Mouse (Mus musculus) layer of hippocampus, postnatal 10 days (tissue): ENCODE measurements at regions not wholly inside any gene's neighbourhood (a gene's known extent, or its start where the extent isn't known, plus 50 kb on each side); places are given as distances from the start of the nearest gene placed in this dataset.
A peak's percentile ranks its signal among the peaks of the same experiment; 100 is the strongest.

Experiments
- DNase-seq, 2 experiments: peaks; one replicate each; pipeline ENCODE4 v3.0.0; 2021; ENCODE audit warnings: low spot score in 2 of 2

- no peak for DNase-seq
Measured at GRCm38 (mm10) chr6:143372487-143372886, 205.5 kb downstream of the Etnk1 start.

- DNase-seq, result peak; percentile 66 to 70
Measured at GRCm38 (mm10) chr6:143373686-143374273, 206.8 kb downstream of the Etnk1 start.

- DNase-seq, result no peak
Measured at GRCm38 (mm10) chr6:143375951-143376713, 209.1 kb downstream of the Etnk1 start.

DNA sequence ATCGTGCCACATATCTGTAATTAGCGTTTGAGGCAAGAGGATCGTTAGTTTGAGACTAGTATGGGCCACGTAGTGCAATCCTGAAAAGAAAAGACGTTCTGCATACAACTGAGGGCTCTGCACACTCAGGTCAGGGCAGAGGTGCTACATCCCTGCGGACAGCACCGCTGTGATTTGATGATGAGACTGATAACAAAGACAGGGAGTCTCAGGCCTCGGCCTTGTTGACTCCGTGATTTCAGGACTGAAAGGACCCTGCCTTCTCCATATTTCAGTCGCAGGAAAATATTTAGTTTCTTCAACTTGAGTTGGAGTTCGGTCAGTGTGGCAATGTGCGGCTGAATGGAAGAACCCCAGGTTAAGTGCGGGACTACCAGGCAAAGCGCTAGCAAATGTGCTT is 210.1 kb downstream of the Etnk1 start:
- DNase-seq, result no peak

DNA sequence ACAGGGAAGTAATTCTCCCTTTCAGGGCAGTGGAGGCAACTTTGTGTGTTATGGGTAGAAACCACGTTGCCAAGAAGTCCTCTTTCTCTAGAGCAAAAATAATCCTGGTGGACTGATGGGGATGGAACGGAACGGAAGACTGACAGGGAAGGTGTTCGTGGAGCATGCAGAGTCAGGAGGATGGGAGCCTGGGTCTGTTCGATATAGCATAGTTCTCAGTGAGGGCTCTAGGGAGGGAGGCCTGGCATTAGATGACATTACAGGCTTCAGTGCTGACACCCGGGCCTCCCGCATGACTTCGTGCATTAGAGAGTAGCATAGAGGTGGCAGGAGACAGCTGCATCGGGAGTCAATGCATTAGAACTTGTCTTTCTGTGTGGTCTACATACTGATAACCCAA is 211.1 kb downstream of the Etnk1 start:
- no peak for DNase-seq

DNA sequence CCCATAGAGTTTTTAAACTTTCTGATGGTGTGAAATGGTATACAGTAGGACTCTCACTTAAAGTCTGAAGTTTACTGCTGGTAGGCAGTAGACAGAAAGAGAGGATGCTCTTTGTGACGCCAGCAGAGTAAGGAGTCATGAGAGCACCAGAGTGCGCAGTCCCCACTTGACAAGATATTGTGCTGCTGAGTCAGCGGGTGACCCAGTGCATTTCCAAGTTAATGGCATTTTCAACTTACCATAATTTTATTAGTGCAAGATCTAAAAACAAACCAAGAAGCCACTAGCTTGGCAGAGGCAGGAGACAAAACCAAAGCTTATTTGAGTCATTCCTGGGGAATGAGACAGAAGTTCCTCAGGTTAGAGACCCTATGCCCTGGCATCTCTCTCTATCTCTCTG is 213.5 kb downstream of the Etnk1 start:
- DNase-seq, result no peak

GRCm38 (mm10) chr6:143386597-143387450 is 219.8 kb downstream of the Etnk1 start:
- DNase-seq, result no peak

DNA sequence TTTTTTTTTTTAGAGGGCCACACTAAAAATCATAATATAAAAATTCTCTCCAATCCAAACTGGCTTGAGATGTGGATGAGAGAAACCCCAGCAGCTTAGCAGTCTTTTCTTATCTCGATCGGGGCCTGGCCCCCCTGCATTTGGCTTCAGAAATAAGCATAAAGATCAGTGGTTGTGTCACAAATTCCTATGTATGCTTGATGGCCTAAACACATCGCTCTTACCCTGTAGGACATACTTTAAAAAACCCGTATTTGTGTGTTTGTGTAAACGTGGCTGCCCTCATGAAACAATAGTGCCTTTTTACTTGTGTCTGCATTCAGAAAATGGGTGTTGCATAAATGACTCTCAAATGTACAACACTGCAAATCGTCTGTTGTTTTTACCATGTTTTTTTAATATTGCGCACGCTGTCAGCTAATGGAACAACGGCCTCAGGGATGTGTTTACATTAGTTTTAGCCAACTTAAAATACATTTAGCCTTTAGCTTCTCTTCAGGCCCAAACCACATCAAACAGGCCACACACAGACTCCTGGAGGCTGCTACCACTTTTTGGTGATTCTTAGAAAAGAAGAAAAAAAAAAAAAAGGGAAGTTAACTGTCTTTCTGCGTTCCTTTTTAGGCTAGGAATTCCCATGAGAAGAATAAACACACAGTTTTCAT is 226.7 kb downstream of the Etnk1 start:
- DNase-seq, result no peak

- DNase-seq, result no peak
Measured at GRCm38 (mm10) chr6:143394377-143394776, 227.4 kb downstream of the Etnk1 start.

GRCm38 (mm10) chr6:143401436-143401835 is 234.4 kb downstream of the Etnk1 start:
- no peak for DNase-seq

GRCm38 (mm10) chr6:143401921-143402320 is 234.9 kb downstream of the Etnk1 start:
- DNase-seq, result no peak

- DNase-seq, result no peak
Measured at GRCm38 (mm10) chr6:143402766-143403165, 235.7 kb downstream of the Etnk1 start.

GRCm38 (mm10) chr6:143404521-143404920 is 237.5 kb downstream of the Etnk1 start:
- DNase-seq, result no peak

DNA sequence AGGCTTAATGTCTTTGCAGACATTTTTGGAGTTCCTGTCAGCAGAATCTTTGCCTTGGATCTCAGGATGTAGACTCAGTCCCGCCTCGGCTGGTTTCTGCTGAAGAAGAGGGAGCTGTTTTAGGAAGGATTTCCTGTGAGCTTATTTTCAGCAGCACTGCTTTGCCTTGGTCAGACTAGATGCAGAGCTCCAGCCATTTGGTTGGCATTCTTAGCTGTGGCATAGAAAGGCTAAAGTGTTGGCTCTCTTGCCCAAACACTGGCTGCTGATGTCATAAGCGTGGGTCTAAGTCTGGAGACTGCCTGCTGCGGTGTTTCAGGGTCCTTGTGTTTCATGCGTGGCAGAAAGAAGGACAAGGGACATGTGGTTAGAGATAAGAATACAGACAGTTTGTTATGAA is 245.0 kb downstream of the Etnk1 start:
- DNase-seq, result no peak

DNA sequence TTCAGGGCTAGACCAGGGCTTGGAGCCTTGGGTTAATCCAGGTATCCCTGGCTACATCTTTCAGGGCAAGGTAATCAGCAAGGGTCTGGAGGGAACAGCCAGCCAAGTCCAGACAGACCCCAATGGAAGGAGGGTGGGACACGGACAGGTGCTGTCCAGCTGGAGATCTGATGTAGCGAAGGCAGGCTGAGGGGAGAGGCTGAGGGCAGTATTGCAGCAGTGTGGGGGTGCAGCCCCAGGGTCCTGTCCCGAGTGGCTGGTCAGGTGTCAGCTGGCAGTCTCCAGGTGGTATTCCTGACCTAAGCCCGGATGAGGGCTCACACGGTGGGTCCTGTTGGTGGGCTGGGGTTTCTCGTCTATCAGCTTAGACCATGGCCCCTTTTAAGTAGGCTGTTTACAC is 245.7 kb downstream of the Etnk1 start:
- no peak for DNase-seq

- DNase-seq, result peak; percentile 76 to 81
Measured at GRCm38 (mm10) chr6:143414590-143415382, 247.8 kb downstream of the Etnk1 start.

DNA sequence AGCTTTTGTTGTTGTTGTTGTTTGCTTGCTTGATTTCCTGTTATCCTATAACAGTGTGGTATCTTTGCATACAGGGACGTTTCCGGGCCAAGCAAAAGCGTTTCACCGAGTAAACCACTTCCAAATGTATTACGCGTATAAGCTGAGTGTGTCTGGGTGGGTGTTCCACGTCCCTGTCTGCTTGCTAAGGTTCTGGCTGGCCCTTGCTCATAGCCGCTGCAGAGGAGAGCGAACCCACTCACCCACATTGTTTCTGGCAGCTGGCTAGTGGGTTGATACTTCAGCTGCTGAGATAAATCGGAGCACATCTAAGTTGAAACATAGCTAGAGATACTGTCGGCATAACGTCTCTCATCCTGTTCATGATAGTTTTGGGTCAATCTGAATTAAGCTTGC is 248.4 kb downstream of the Etnk1 start:
- no peak for DNase-seq

GRCm38 (mm10) chr6:143419872-143420271 is 252.9 kb downstream of the Etnk1 start:
- DNase-seq, result no peak

GRCm38 (mm10) chr6:143423026-143423425 is 256.0 kb downstream of the Etnk1 start:
- peak in 1 of 2 experiments; percentile 32 for DNase-seq

- DNase-seq, result no peak
Measured at GRCm38 (mm10) chr6:143425182-143425829, 258.3 kb downstream of the Etnk1 start.
